Mouse (Mus musculus) NIH3T3 (cell line): ENCODE results near the gene Gm21118.
"Not testable (repeated sequence)": the region's sequence is repeated elsewhere in the genome, so short reads cannot be mapped to it uniquely, and the experiment has no call there.

Source experiments
- DNase-seq: peaks from one replicate; pipeline ENCODE4 v3.0.0-alpha.2; 2012; ENCODE audit warnings: low read depth

Gene Gm21118

GRCm38 (mm10) chrY:70273542-70273941, at the start of gene Gm21118:
Gm21118 (minus strand) TSS chrY:70273642.
- not testable (repeated sequence) for DNase-seq

GRCm38 (mm10) chrY:70303187-70303586, 29.7 kb upstream of the Gm21118 start, which contains the start of the genes Gm29423 and Gm29644:
Gm29423 (minus strand) TSS chrY:70303287.
Gm29644 (minus strand) TSS chrY:70303343.
- DNase-seq: not testable (repeated sequence)
